Mouse (Mus musculus): Measurements from ENCODE around the gene Lsr. TPM values are rescaled to one million over a fixed set of nuclear protein-coding genes. Genes with fewer than 3 reads are reported as not detected.
A peak's percentile ranks its signal among the peaks of the same experiment; 100 is the strongest.

Lsr gene
- polyA plus RNA-seq, 1 experiment from 2014 or later: 17.0 TPM

DNA sequence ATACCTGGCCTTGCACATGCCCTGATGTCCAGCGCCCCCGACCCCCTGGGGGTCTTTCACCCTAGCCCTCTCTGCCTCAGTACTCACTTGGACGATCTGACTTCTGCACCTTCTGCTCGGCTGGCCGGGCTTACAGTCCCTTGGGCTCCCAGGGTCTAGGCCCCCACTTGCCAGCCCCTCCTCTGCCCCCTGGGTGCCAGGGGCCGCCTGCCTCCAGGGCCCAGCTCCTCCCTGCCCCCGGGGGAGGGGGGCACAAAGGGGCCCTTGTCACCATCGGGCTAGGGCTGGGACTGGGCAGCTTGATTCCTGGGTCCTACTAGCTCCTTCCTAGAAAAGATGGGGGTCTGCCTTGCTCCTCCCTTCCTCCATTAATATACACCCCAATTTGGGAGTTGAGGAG, 58.5 kb downstream of the Lsr start, which contains the start of gene Mag:
TSS of gene Mag (minus strand) at position 142 of the 400 bp plus-strand sequence.
- Histone ChIP-seq H3K4me2 (no peak within 1 kb of the TSS), H3K36me3 (no peaks in the 10 kb centered on the region), H3K4me1 (replicated peaks) (no peaks in the 10 kb centered on the region), H3K9ac (no peak within 1 kb of the TSS), H3K4me3 (no peak within 1 kb of the TSS), H3K27ac (replicated peaks) (no peak within 1 kb of the TSS), H3K9me3 (no peaks in the 10 kb centered on the region), H3K27me3 (no peaks in the 10 kb centered on the region)
- ATAC-seq (ENCODE audit: low read depth): no peak
- 80% methylated on average over 8 of the region's 8 CpGs for WGBS

DNA sequence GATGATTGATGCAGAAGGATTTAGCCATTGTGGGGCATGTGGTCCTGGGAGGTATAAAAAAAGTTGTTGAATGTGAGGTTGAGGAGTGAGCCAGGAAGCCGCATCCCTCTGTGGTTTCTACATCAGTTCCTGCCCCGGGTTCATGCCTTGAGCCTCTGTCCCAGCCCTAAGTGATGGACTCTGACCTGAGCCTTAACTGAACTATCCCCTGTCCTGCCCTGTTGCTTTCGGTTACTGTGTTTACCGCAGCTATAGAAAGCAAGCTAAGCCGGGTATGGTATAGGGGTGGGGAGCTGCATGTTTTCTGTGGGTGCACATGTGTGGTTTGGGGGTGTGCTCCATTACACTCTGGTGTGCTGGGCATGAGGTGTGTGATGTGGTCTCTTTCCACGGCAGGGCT, 63.5 kb downstream of the Lsr start:
- Histone ChIP-seq H3K9me3 (no peaks in the 10 kb centered on the region), H3K9ac (no peak overlapping the region), H3K27ac (replicated peaks) (no peak overlapping the region), H3K4me3 (no peak overlapping the region), H3K27me3 (peaks cover 4% of the 10 kb centered on the region; the same call in 1 of the 2 replicates), H3K4me1 (replicated peaks) (peaks cover 10% of the 10 kb centered on the region), H3K36me3 (no peaks in the 10 kb centered on the region), H3K4me2 (no peak overlapping the region)
- WGBS: 90% methylated on average over 6 of the region's 6 CpGs
- ATAC-seq (ENCODE audit: low read depth): no peak

DNA sequence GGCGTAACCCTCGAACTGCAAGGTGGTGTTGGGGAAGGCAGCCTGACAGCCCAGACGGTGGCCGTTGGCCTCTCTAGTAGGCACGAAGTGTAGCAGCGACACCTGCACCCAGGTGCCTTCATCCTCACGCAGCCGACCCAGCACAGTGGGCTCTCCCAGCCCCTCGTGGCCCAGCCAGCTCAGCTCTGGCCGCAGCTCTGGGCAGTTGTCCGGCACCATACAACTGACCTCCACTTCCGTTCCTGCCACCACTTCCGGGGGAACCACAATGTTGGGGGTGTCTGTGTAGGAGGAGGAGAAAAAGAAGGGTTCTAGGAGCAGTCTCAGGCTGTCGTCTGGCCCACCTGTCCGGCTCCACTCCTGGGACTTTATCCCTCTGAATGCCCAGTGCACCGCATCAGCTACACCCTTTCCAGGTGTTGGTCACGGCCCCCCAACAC, 64.3 kb downstream of the Lsr start:
- peak; percentile 58; the same call in 1 of the 2 replicates for ATAC-seq (ENCODE audit: low read depth)
- Histone ChIP-seq H3K4me3 (peak overlapping the region; percentile 30; the same call in 1 of the 2 replicates), H3K4me2 (peak overlapping the region; percentile 59), H3K36me3 (no peaks in the 10 kb centered on the region), H3K27ac (replicated peaks) (no peak overlapping the region), H3K9ac (no peak overlapping the region), H3K27me3 (peaks cover 4% of the 10 kb centered on the region; the same call in 1 of the 2 replicates), H3K9me3 (no peaks in the 10 kb centered on the region), H3K4me1 (replicated peaks) (peaks cover 10% of the 10 kb centered on the region)
- 26% methylated on average over 16 of the region's 17 CpGs for WGBS

DNA sequence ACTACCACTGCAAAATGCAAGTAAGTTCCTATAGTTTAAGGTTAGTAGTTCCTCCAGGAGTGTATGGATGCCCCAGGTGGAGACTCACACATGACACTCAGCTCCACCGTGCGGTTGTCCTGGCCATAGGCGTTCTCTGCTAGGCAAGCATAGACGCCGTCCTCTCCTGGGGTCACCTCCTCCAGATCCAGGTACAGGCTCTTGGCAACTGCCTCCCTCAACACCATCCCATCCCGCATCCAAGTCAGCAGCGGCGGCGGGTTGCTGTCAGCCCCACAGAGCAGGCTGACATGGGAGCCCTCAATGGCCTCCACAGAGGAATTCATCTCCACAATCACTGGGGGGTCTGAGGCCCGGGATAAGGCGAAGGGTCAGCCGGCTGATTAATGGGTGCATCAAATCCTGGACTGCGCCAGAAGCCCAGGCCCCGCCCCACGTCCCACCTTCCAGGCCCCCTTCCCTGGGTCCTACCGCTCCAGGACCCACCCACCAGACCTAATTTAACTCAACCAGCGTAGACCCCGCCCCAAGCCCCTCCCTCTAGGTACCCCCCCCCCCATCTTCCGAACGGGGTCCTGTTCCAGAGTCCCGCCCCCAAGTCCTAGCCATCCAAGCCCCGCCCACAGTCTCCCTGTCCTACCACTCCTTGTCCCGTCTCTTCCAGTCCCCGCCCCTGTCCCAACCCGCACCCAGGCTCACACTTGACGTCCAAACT, 64.8 kb downstream of the Lsr start:
- no peaks in the 10 kb centered on the region for H3K36me3 ChIP-seq
- H3K4me1 ChIP-seq (replicated peaks): peaks cover 10% of the 10 kb centered on the region
- peak overlapping the region; percentile 59 for H3K4me2 ChIP-seq
- no peaks in the 10 kb centered on the region for H3K9me3 ChIP-seq
- H3K27me3 ChIP-seq: peaks cover 4% of the 10 kb centered on the region; the same call in 1 of the 2 replicates
- H3K27ac ChIP-seq (replicated peaks): no peak overlapping the region
- WGBS: 4% methylated on average over 25 of the region's 26 CpGs
- H3K9ac ChIP-seq: peak overlapping the region; percentile 9; the same call in 1 of the 2 replicates
- peak; percentile 62 for ATAC-seq (ENCODE audit: low read depth)
- peak overlapping the region; percentile 30 for H3K4me3 ChIP-seq

Other genes with a start within 250 kb of the Lsr start
- gene Tmem147, start 243.9 kb downstream of the Lsr start, polyA plus RNA-seq (2015; fragmentation: Nextera tagmentation; extraction: Ambion mirVana): 253 and 272 TPM in 2 replicates
- gene Gapdhs, start 229.8 kb downstream of the Lsr start, polyA plus RNA-seq (2015; fragmentation: Nextera tagmentation; extraction: Ambion mirVana): 1.6 and 2.9 TPM in 2 replicates
- 1.2 and 2.8 TPM in 2 replicates for gene Sbsn, start 222.0 kb downstream of the Lsr start, polyA plus RNA-seq (2015; fragmentation: Nextera tagmentation; extraction: Ambion mirVana)
- 1.0 TPM in 1 of 2 replicates, not detected in the other for gene Dmkn, start 209.7 kb downstream of the Lsr start, polyA plus RNA-seq (2015; fragmentation: Nextera tagmentation; extraction: Ambion mirVana)
- 0.85 TPM in 1 of 2 replicates, not detected in the other for gene Krtdap, start 185.6 kb downstream of the Lsr start, polyA plus RNA-seq (2015; fragmentation: Nextera tagmentation; extraction: Ambion mirVana)
- 0.32 TPM in 1 of 2 replicates, not detected in the other for gene Ffar2, start 149.7 kb downstream of the Lsr start, polyA plus RNA-seq (2015; fragmentation: Nextera tagmentation; extraction: Ambion mirVana)
- gene Ffar3, start 117.3 kb downstream of the Lsr start, polyA plus RNA-seq (2015; fragmentation: Nextera tagmentation; extraction: Ambion mirVana): not detected in 2 replicates
- gene Ffar1, start 111.9 kb downstream of the Lsr start, polyA plus RNA-seq (2015; fragmentation: Nextera tagmentation; extraction: Ambion mirVana): not detected in 2 replicates
- 0.43 TPM in 1 of 2 replicates, not detected in the other for gene Cd22, start 93.1 kb downstream of the Lsr start, polyA plus RNA-seq (2015; fragmentation: Nextera tagmentation; extraction: Ambion mirVana)
- gene Mag, start 58.6 kb downstream of the Lsr start, polyA plus RNA-seq (2015; fragmentation: Nextera tagmentation; extraction: Ambion mirVana): 2.6 and 3.1 TPM in 2 replicates
- gene Hamp2, start 48.8 kb downstream of the Lsr start, polyA plus RNA-seq (2015; fragmentation: Nextera tagmentation; extraction: Ambion mirVana): not detected in 2 replicates
- gene Hamp, start 29.4 kb downstream of the Lsr start, polyA plus RNA-seq (2015; fragmentation: Nextera tagmentation; extraction: Ambion mirVana): not detected in 2 replicates
- 34.4 TPM in 2 replicates for gene Usf2, start 16.7 kb downstream of the Lsr start, polyA plus RNA-seq (2015; fragmentation: Nextera tagmentation; extraction: Ambion mirVana)
- 0.25 and 0.53 TPM in 2 replicates for gene Fam187b, start 326 bp upstream of the Lsr start, polyA plus RNA-seq (2015; fragmentation: Nextera tagmentation; extraction: Ambion mirVana)
- gene Fxyd5, start 69.0 kb upstream of the Lsr start, polyA plus RNA-seq (2015; fragmentation: Nextera tagmentation; extraction: Ambion mirVana): 15.9 and 19.6 TPM in 2 replicates
- 181 and 239 TPM in 2 replicates for gene Fxyd7, start 78.0 kb upstream of the Lsr start, polyA plus RNA-seq (2015; fragmentation: Nextera tagmentation; extraction: Ambion mirVana)
- 28.2 and 33.9 TPM in 2 replicates for gene Fxyd1, start 83.7 kb upstream of the Lsr start, polyA plus RNA-seq (2015; fragmentation: Nextera tagmentation; extraction: Ambion mirVana)
- gene Lgi4, start 85.9 kb upstream of the Lsr start, polyA plus RNA-seq (2015; fragmentation: Nextera tagmentation; extraction: Ambion mirVana): 2.0 and 2.6 TPM in 2 replicates
- gene Fxyd3, start 103.2 kb upstream of the Lsr start, polyA plus RNA-seq (2015; fragmentation: Nextera tagmentation; extraction: Ambion mirVana): 2.2 and 2.5 TPM in 2 replicates
- gene Hpn, start 141.8 kb upstream of the Lsr start, polyA plus RNA-seq (2015; fragmentation: Nextera tagmentation; extraction: Ambion mirVana): 0.25 and 0.62 TPM in 2 replicates
- 5.1 and 6.8 TPM in 2 replicates for gene Scn1b, start 153.5 kb upstream of the Lsr start, polyA plus RNA-seq (2015; fragmentation: Nextera tagmentation; extraction: Ambion mirVana)
- 206 and 212 TPM in 2 replicates for gene Gramd1a, start 182.4 kb upstream of the Lsr start, polyA plus RNA-seq (2015; fragmentation: Nextera tagmentation; extraction: Ambion mirVana)